Mouse (Mus musculus) heart, embryonic 13.5 days (tissue): ENCODE measurements around the gene Itpk1. TPM values are rescaled to one million over a fixed set of nuclear protein-coding genes. Genes with fewer than 3 reads are reported as not detected.

ENCODE experiments used
- ATAC-seq: fragments of 200-750 bp; cut with Nextera tagmentation; 2 replicates; pipeline ENCODE4 v1.8.0; 2017; ENCODE audit warnings: moderate TSS enrichment; ENCODE audit not compliant: insufficient number of reproducible peaks, low FRiP score, low TSS enrichment; ENCODE audit errors: extremely low read depth
- H3K27ac ChIP-seq: fragments of 300-500 bp; sonication (generic); replicated peaks from 2 replicates; pipeline ENCODE4 v1.5.1; 2015; ENCODE audit warnings: moderate library complexity, mild to moderate bottlenecking, inconsistent platforms
- H3K27me3 ChIP-seq: fragments of 300-500 bp; sonication (generic); replicated peaks from 2 replicates; pipeline ENCODE4 v1.6.1; 2015; ENCODE audit warnings: mild to moderate bottlenecking, inconsistent platforms
- H3K36me3 ChIP-seq: fragments of 300-500 bp; sonication (generic); 2 replicates; pipeline ENCODE4 v1.6.1; 2015; ENCODE audit warnings: mild to moderate bottlenecking, inconsistent platforms
- H3K4me1 ChIP-seq: fragments of 300-500 bp; sonication (generic); 2 replicates; pipeline ENCODE4 v1.6.1; 2015; ENCODE audit warnings: inconsistent platforms
- H3K4me2 ChIP-seq: fragments of 300-500 bp; sonication (generic); 2 replicates; pipeline ENCODE4 v1.6.1; 2015; ENCODE audit warnings: inconsistent platforms, mild to moderate bottlenecking, moderate library complexity
- H3K4me3 ChIP-seq: fragments of 300-500 bp; sonication (generic); 2 replicates; pipeline ENCODE4 v1.5.1; 2015; ENCODE audit warnings: moderate library complexity, mild to moderate bottlenecking, inconsistent platforms
- H3K9ac ChIP-seq: fragments of 300-500 bp; sonication (generic); 2 replicates; pipeline ENCODE4 v1.6.1; 2015; ENCODE audit warnings: inconsistent platforms, mild to moderate bottlenecking, moderate library complexity
- H3K9me3 ChIP-seq: fragments of 300-500 bp; sonication (generic); 2 replicates; pipeline ENCODE4 v1.6.1; 2016; ENCODE audit warnings: inconsistent platforms
- WGBS: fragments of 180-500 bp; shearing (Covaris S2); methylation state at CpG from one replicate; pipeline ENCODE4 v1.1.7; 2015; ENCODE audit warnings: mixed read lengths; 5-methylcytosine and 5-hydroxymethylcytosine counted together
- polyA plus RNA-seq: library from polyadenylated mRNA; unstranded; fragments of >200 nt; fragmentation: Nextera tagmentation; extraction: Ambion mirVana; gene quantifications from 2 replicates; pipeline ENCODE4 v1.2.1, GENCODE M21; 2015

Itpk1 gene
- polyA plus RNA-seq, 1 experiment from 2014 or later = 4.3 TPM

- no peak overlapping the region for H3K4me2 ChIP-seq
- no peak for ATAC-seq
- peaks cover 10% of the 10 kb centered on the region; the same call in 1 of the 2 replicates for H3K27me3 ChIP-seq
- no peaks in the 10 kb centered on the region for H3K9me3 ChIP-seq
- no peak overlapping the region for H3K9ac ChIP-seq
- WGBS = 84% methylated on average over 5 of the region's 5 CpGs
- H3K4me1 ChIP-seq = peaks cover 53% of the 10 kb centered on the region
- no peak overlapping the region for H3K4me3 ChIP-seq
- no peaks in the 10 kb centered on the region for H3K36me3 ChIP-seq
- no peak overlapping the region for H3K27ac ChIP-seq
These were observed 3.0 kb downstream of the Itpk1 start for GRCm38 (mm10) chr12:102701691-102702207.

DNA sequence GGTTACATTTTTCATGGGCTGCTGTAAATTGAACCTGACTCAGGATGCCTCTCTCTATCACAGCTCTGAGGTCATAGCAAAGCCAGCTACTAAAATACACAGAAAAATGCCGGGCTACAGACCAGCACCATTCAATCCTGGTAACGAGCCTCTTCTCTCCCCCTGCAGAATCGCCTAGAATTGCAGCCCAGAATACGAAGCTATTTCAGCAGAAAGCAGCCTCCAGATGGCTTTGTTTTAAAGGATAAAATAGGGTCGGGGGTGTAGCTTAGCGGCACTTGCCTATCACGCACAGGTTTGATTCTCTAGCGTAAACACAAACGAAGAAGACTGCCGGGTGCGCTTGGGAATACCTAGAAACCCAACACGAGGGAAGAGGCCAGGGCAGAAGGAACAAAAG lies 4.3 kb downstream of the Itpk1 start:
- ATAC-seq = no peak
- no peak overlapping the region for H3K9ac ChIP-seq
- H3K27ac ChIP-seq = no peak overlapping the region
- H3K27me3 ChIP-seq = peaks cover 5% of the 10 kb centered on the region; the same call in 1 of the 2 replicates
- WGBS = 66% methylated on average over 12 of the region's 12 CpGs
- no peak overlapping the region for H3K4me2 ChIP-seq
- no peaks in the 10 kb centered on the region for H3K36me3 ChIP-seq
- H3K9me3 ChIP-seq = no peaks in the 10 kb centered on the region
- H3K4me1 ChIP-seq = peaks cover 57% of the 10 kb centered on the region
- H3K4me3 ChIP-seq = no peak overlapping the region

DNA sequence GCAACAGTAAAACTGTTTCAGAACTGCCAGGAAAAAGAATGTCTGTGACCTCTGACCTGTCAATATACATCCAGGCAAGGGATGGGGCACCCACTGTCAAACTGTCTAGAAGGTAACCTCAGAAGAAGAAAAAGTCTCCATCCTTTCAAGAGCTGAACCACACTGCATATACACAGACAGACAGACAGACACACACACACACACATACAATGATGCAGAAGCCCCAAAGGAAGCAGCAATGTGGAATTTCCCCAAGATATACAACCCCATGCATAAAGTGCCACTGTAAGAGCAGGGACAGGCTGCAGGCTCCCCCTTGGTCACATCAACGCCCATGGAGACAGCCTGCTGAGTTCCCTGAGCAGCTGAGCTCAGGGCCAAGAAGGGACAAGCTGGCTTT lies 5.6 kb downstream of the Itpk1 start:
- no peak for ATAC-seq
- Histone ChIP-seq H3K9me3 (no peaks in the 10 kb centered on the region), H3K9ac (0 out of 2 replicates have a peak overlapping the region, but pooled peaks have one; percentile 5), H3K4me1 (peaks cover 53% of the 10 kb centered on the region), H3K36me3 (no peaks in the 10 kb centered on the region), H3K4me3 (no peak overlapping the region), H3K4me2 (no peak overlapping the region), H3K27me3 (peaks cover 5% of the 10 kb centered on the region; the same call in 1 of the 2 replicates), H3K27ac (no peak overlapping the region)
- 33% methylated on average over 1 of the region's 1 CpGs for WGBS

DNA sequence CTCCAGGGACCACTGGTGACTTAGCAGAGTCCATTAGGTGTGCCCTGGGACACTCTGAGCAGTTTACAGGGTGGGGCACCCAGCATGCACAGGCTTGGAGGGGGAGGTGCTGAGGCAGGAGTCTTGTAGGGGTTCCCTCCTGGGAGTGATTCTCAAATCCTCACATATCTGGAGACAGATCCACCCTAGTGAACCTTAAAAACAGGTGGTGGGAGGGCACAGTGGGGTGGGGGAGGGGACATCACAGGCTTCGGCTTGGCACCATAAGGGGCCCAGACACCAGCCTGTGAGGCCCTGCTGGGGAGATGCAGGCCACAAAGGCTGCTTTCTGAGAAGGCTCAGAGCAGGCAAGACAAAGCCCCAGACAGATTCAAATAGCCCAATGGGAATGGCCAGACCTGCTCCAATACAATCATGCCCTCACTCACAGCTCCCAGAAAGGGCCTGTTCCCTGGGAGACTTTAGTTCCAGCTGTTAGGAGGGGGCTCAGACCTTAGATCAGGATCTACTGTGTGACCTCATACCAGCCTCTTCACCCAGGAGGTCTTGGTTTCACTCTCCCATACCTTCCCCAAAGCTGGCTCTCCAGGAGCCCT lies 6.5 kb downstream of the Itpk1 start:
- H3K4me3 ChIP-seq = no peak overlapping the region
- H3K4me1 ChIP-seq = peaks cover 44% of the 10 kb centered on the region
- H3K9ac ChIP-seq = peak overlapping the region; percentile 21; the same call in 1 of the 2 replicates
- no peaks in the 10 kb centered on the region for H3K9me3 ChIP-seq
- H3K36me3 ChIP-seq = no peaks in the 10 kb centered on the region
- WGBS = 50% methylated on average over 1 of the region's 1 CpGs
- H3K27ac ChIP-seq = no peak overlapping the region
- ATAC-seq = no peak
- H3K27me3 ChIP-seq = no peaks in the 10 kb centered on the region; the same call in 1 of the 2 replicates
- no peak overlapping the region for H3K4me2 ChIP-seq

DNA sequence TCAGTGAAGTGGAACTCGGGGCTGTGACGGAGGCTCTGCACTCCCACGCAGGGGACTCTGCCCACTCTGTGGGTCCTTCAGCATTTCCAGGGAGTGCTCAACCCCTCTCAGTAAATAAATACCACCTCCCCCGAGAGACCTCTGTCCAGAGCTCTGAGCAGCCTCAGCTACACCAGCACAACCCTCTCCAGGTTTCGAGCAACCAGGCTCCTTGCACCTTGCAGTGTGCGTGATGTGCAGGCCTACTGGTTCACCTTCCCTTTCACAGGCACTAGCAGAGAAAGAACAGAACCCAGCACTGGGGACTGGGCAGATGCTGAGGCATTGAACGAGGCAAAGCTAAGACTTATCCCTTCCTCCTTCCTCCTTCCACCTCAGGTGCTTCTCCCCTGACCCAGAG lies 7.3 kb downstream of the Itpk1 start:
- Histone ChIP-seq H3K9me3 (no peaks in the 10 kb centered on the region), H3K9ac (no peak overlapping the region), H3K27ac (no peak overlapping the region), H3K4me3 (no peak overlapping the region), H3K4me1 (peaks cover 36% of the 10 kb centered on the region), H3K36me3 (no peaks in the 10 kb centered on the region), H3K27me3 (no peaks in the 10 kb centered on the region), H3K4me2 (no peak overlapping the region)
- 75% methylated on average over 7 of the region's 7 CpGs for WGBS
- ATAC-seq = no peak

GRCm38 (mm10) chr12:102696635-102697354 lies 7.9 kb downstream of the Itpk1 start:
- H3K9ac ChIP-seq = 0 out of 2 replicates have a peak overlapping the region, but pooled peaks have one; percentile 10
- WGBS = 79% methylated on average over 14 of the region's 14 CpGs
- H3K4me3 ChIP-seq = no peak overlapping the region
- no peak overlapping the region for H3K4me2 ChIP-seq
- H3K27ac ChIP-seq = no peak overlapping the region
- peaks cover 34% of the 10 kb centered on the region for H3K4me1 ChIP-seq
- no peak for ATAC-seq
- H3K9me3 ChIP-seq = no peaks in the 10 kb centered on the region
- no peaks in the 10 kb centered on the region for H3K36me3 ChIP-seq
- no peaks in the 10 kb centered on the region for H3K27me3 ChIP-seq

GRCm38 (mm10) chr12:102695369-102696239 lies 9.1 kb downstream of the Itpk1 start:
- H3K27ac ChIP-seq = no peak overlapping the region
- H3K36me3 ChIP-seq = no peaks in the 10 kb centered on the region
- H3K4me2 ChIP-seq = no peak overlapping the region
- no peaks in the 10 kb centered on the region for H3K27me3 ChIP-seq
- H3K4me3 ChIP-seq = no peak overlapping the region
- peaks cover 34% of the 10 kb centered on the region for H3K4me1 ChIP-seq
- no peaks in the 10 kb centered on the region for H3K9me3 ChIP-seq
- ATAC-seq = no peak
- WGBS = 70% methylated on average over 18 of the region's 18 CpGs
- 0 out of 2 replicates have a peak overlapping the region, but pooled peaks have one; percentile 24 for H3K9ac ChIP-seq

GRCm38 (mm10) chr12:102691761-102692160 lies 13.0 kb downstream of the Itpk1 start:
- ATAC-seq = no peak
- Histone ChIP-seq H3K36me3 (no peaks in the 10 kb centered on the region), H3K4me1 (peaks cover 17% of the 10 kb centered on the region), H3K9ac (no peak overlapping the region), H3K4me3 (no peak overlapping the region), H3K27me3 (no peaks in the 10 kb centered on the region), H3K4me2 (no peak overlapping the region), H3K9me3 (peaks cover 5% of the 10 kb centered on the region; the same call in 1 of the 2 replicates), H3K27ac (no peak overlapping the region)
- 70% methylated on average over 7 of the region's 7 CpGs for WGBS

- H3K27ac ChIP-seq = no peak overlapping the region
- H3K9me3 ChIP-seq = peaks cover 5% of the 10 kb centered on the region; the same call in 1 of the 2 replicates
- H3K9ac ChIP-seq = no peak overlapping the region
- WGBS = 76% methylated on average over 11 of the region's 11 CpGs
- peaks cover 11% of the 10 kb centered on the region for H3K4me1 ChIP-seq
- no peak overlapping the region for H3K4me3 ChIP-seq
- H3K36me3 ChIP-seq = no peaks in the 10 kb centered on the region
- no peaks in the 10 kb centered on the region for H3K27me3 ChIP-seq
- no peak for ATAC-seq
- H3K4me2 ChIP-seq = no peak overlapping the region
These were observed 13.6 kb downstream of the Itpk1 start for GRCm38 (mm10) chr12:102691180-102691579.

DNA sequence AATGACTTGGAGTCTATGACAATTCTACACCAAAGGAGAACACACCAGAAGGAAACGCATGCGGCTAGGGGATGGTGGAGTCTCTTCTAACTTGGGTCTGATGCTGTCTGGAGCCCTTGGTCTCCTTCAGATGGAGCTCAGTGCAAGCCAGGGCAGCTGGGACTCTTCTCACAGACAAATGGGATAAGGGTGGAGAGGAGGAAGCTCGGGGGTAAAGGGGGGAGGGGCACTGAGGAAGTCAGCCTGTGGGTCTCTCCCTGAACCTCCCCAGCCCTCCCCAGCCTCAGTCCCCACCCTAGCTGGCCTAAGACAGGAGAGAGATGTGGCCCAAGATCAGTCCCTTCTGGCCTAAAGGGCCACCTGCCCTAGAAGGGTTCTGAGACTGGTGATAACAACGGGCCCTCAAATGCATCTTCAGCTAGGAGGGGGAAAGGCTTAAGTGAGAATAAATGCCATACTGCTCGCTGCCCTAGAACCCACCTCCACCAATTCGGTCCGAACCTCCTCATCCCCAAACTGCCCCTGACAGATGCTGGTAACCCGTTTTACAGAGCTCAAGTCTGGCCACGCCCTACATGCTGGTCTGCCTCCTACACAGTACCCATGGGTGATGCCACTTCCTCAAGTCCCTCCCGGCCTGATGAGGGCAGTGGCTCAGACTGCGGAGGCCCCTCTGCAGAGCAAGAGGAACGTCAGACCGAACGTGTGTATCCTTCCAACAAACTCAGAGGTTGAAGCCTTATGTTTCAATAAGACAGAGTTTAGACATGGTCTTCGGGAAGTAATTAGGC lies 14.8 kb downstream of the Itpk1 start:
- no peak overlapping the region for H3K4me3 ChIP-seq
- no peak overlapping the region for H3K27ac ChIP-seq
- H3K4me1 ChIP-seq = peaks cover 16% of the 10 kb centered on the region

More for the DNA sequence above, 14.8 kb downstream of the Itpk1 start:
- no peaks in the 10 kb centered on the region for H3K27me3 ChIP-seq
- no peak overlapping the region for H3K9ac ChIP-seq
- WGBS = 74% methylated on average over 15 of the region's 15 CpGs
- no peak for ATAC-seq
- no peaks in the 10 kb centered on the region for H3K36me3 ChIP-seq
- H3K4me2 ChIP-seq = no peak overlapping the region
- peaks cover 5% of the 10 kb centered on the region; the same call in 1 of the 2 replicates for H3K9me3 ChIP-seq
